Mouse (Mus musculus) intestine, embryonic 14.5 days (tissue): ENCODE measurements around the gene Astn1. TPM values are rescaled to one million over a fixed set of nuclear protein-coding genes. Genes with fewer than 3 reads are reported as not detected.

Experiments
- ATAC-seq: fragments of 200-750 bp; cut with Nextera tagmentation; replicated peaks from 2 replicates; pipeline ENCODE4 v1.8.0; 2017; ENCODE audit warnings: low read depth, moderate number of reproducible peaks, moderate TSS enrichment, moderate library complexity; ENCODE audit not compliant: low FRiP score, low TSS enrichment
- DNase-seq: peaks from one replicate; pipeline ENCODE4 v3.0.0-alpha.2; 2018; ENCODE audit warnings: low spot score
- H3K27ac ChIP-seq: fragments of 300-500 bp; sonication (generic); 2 replicates; pipeline ENCODE4 v1.5.1; 2014; ENCODE audit warnings: low read depth, mild to moderate bottlenecking, control low read depth
- H3K27me3 ChIP-seq: fragments of 300-500 bp; sonication (generic); replicated peaks from 2 replicates; pipeline ENCODE4 v1.6.1; 2014; ENCODE audit warnings: low read length, control low read depth; ENCODE audit not compliant: control insufficient read depth, insufficient read depth
- H3K36me3 ChIP-seq: fragments of 300-500 bp; sonication (generic); 2 replicates; pipeline ENCODE4 v1.6.1; 2014; ENCODE audit warnings: low read length, control low read depth; ENCODE audit not compliant: control insufficient read depth, insufficient read depth
- H3K4me1 ChIP-seq: fragments of 300-500 bp; sonication (generic); replicated peaks from 2 replicates; pipeline ENCODE4 v1.6.1; 2014; ENCODE audit warnings: low read length, control low read depth, mixed read lengths; ENCODE audit not compliant: control insufficient read depth, insufficient read depth
- H3K4me2 ChIP-seq: fragments of 300-500 bp; sonication (generic); 2 replicates; pipeline ENCODE4 v1.6.1; 2014; ENCODE audit warnings: low read length
- H3K4me3 ChIP-seq: fragments of 300-500 bp; sonication (generic); 2 replicates; pipeline ENCODE4 v1.5.1; 2014; ENCODE audit warnings: low read depth, low read length, control low read depth, mixed read lengths
- H3K9ac ChIP-seq: fragments of 300-500 bp; sonication (generic); 2 replicates; pipeline ENCODE4 v1.6.1; 2014; ENCODE audit warnings: mild to moderate bottlenecking, low read length
- H3K9me3 ChIP-seq: fragments of 300-500 bp; sonication (generic); 2 replicates; pipeline ENCODE4 v1.6.1; 2016; ENCODE audit warnings: low read length, control low read depth; ENCODE audit not compliant: control insufficient read depth
- WGBS: fragments of 180-500 bp; shearing (Covaris S2); extraction: QIAGEN DNeasy Blood & Tissue Kit; methylation state at CpG from one replicate; pipeline ENCODE4 v1.1.7; 2014; 5-methylcytosine and 5-hydroxymethylcytosine counted together
- polyA plus RNA-seq: library from polyadenylated mRNA; unstranded; fragments of >200 nt; fragmentation: Nextera tagmentation; extraction: Ambion mirVana; gene quantifications from 2 replicates; pipeline ENCODE4 v1.2.1, GENCODE M21; 2014

Gene Astn1
- polyA plus RNA-seq, 1 experiment from 2014 or later = 2.2 TPM

- Histone ChIP-seq H3K27ac (no peak overlapping the region), H3K4me3 (no peak overlapping the region), H3K4me1 (no peaks in the 10 kb centered on the region), H3K4me2 (no peak overlapping the region), H3K9me3 (no peaks in the 10 kb centered on the region), H3K9ac (no peak overlapping the region), H3K27me3 (no peaks in the 10 kb centered on the region), H3K36me3 (no peaks in the 10 kb centered on the region)
- WGBS = 84% methylated on average over 4 of the region's 4 CpGs
- no peak for DNase-seq
- no peak for ATAC-seq
Observed at GRCm38 (mm10) chr1:158516558-158516957, 154.5 kb downstream of the Astn1 start.

GRCm38 (mm10) chr1:158536195-158536594 is 174.1 kb downstream of the Astn1 start:
- Histone ChIP-seq H3K4me3 (no peak overlapping the region), H3K4me2 (no peak overlapping the region), H3K27me3 (no peaks in the 10 kb centered on the region), H3K27ac (no peak overlapping the region), H3K9me3 (no peaks in the 10 kb centered on the region), H3K36me3 (no peaks in the 10 kb centered on the region), H3K4me1 (no peaks in the 10 kb centered on the region), H3K9ac (no peak overlapping the region)
- WGBS = 69% methylated on average over 3 of the region's 3 CpGs
- no peak for ATAC-seq
- DNase-seq = no peak

DNA sequence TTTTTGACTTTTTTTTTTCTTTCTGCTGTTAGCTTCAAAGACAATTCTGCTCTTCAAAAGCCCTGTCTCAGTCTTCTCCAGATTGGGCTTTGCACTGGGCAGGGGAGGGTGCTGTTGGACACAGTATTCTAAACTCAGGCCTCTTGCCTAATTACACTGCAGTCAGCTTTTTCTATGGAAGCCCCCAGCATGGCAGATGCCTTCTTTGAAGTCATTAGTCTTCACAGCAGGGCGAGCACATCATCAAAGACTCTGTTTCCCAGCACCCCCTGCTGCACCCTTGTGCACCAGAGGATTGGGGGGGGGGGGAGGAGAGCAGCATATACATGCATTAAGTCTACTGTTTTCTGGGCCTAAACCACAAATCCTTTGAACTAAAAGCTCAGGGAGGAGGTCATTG is 174.8 kb downstream of the Astn1 start:
- Histone ChIP-seq H3K4me1 (no peaks in the 10 kb centered on the region), H3K4me2 (no peak overlapping the region), H3K4me3 (no peak overlapping the region), H3K27me3 (no peaks in the 10 kb centered on the region), H3K27ac (no peak overlapping the region), H3K9ac (no peak overlapping the region), H3K9me3 (no peaks in the 10 kb centered on the region), H3K36me3 (no peaks in the 10 kb centered on the region)
- ATAC-seq = no peak
- DNase-seq = no peak
- WGBS = 45% methylated on average over 1 of the region's 1 CpGs

GRCm38 (mm10) chr1:158545095-158545494 is 183.0 kb downstream of the Astn1 start:
- no peaks in the 10 kb centered on the region for H3K27me3 ChIP-seq
- no peaks in the 10 kb centered on the region for H3K4me1 ChIP-seq
- 70% methylated on average over 4 of the region's 4 CpGs for WGBS
- DNase-seq (no peak), ATAC-seq (no peak)
- no peak overlapping the region for H3K27ac ChIP-seq
- no peak overlapping the region for H3K9ac ChIP-seq
- H3K4me2 ChIP-seq = no peak overlapping the region
- no peak overlapping the region for H3K4me3 ChIP-seq
- no peaks in the 10 kb centered on the region for H3K36me3 ChIP-seq
- H3K9me3 ChIP-seq = no peaks in the 10 kb centered on the region

GRCm38 (mm10) chr1:158546513-158546912 is 184.4 kb downstream of the Astn1 start:
- no peaks in the 10 kb centered on the region for H3K27me3 ChIP-seq
- H3K27ac ChIP-seq = no peak overlapping the region
- no peaks in the 10 kb centered on the region for H3K9me3 ChIP-seq
- H3K9ac ChIP-seq = no peak overlapping the region
- H3K4me1 ChIP-seq = no peaks in the 10 kb centered on the region
- H3K4me2 ChIP-seq = no peak overlapping the region
- DNase-seq = no peak
- no peak for ATAC-seq
- 64% methylated on average over 4 of the region's 4 CpGs for WGBS
- H3K36me3 ChIP-seq = no peaks in the 10 kb centered on the region
- H3K4me3 ChIP-seq = no peak overlapping the region

- no peak overlapping the region for H3K4me2 ChIP-seq
- no peak overlapping the region for H3K9ac ChIP-seq
- no peaks in the 10 kb centered on the region for H3K4me1 ChIP-seq
- no peak overlapping the region for H3K4me3 ChIP-seq
- H3K27ac ChIP-seq = no peak overlapping the region
- no peaks in the 10 kb centered on the region for H3K27me3 ChIP-seq
- H3K36me3 ChIP-seq = no peaks in the 10 kb centered on the region
- ATAC-seq (no peak), DNase-seq (no peak)
- H3K9me3 ChIP-seq = no peaks in the 10 kb centered on the region
- 40% methylated on average over 3 of the region's 3 CpGs for WGBS
Observed at GRCm38 (mm10) chr1:158547592-158548211, 185.6 kb downstream of the Astn1 start.

GRCm38 (mm10) chr1:158548319-158548718 is 186.2 kb downstream of the Astn1 start:
- Histone ChIP-seq H3K9me3 (no peaks in the 10 kb centered on the region), H3K4me1 (no peaks in the 10 kb centered on the region), H3K27ac (no peak overlapping the region), H3K4me3 (no peak overlapping the region), H3K9ac (no peak overlapping the region), H3K4me2 (no peak overlapping the region), H3K36me3 (no peaks in the 10 kb centered on the region), H3K27me3 (no peaks in the 10 kb centered on the region)
- ATAC-seq (no peak), DNase-seq (no peak)
- 89% methylated on average over 8 of the region's 8 CpGs for WGBS

- Histone ChIP-seq H3K9me3 (no peaks in the 10 kb centered on the region), H3K27me3 (no peaks in the 10 kb centered on the region), H3K4me1 (no peaks in the 10 kb centered on the region), H3K9ac (no peak overlapping the region), H3K27ac (no peak overlapping the region), H3K4me3 (no peak overlapping the region), H3K4me2 (no peak overlapping the region), H3K36me3 (no peaks in the 10 kb centered on the region)
- DNase-seq (no peak), ATAC-seq (no peak)
- WGBS = 83% methylated on average over 2 of the region's 2 CpGs
Observed at GRCm38 (mm10) chr1:158549616-158550015, 187.5 kb downstream of the Astn1 start.

- 52% methylated on average over 6 of the region's 6 CpGs for WGBS
- Histone ChIP-seq H3K9me3 (no peaks in the 10 kb centered on the region), H3K9ac (no peak overlapping the region), H3K4me2 (no peak overlapping the region), H3K4me3 (no peak overlapping the region), H3K27ac (no peak overlapping the region), H3K27me3 (no peaks in the 10 kb centered on the region), H3K36me3 (no peaks in the 10 kb centered on the region), H3K4me1 (no peaks in the 10 kb centered on the region)
- no peak for ATAC-seq
- no peak for DNase-seq
Observed at GRCm38 (mm10) chr1:158551951-158552350, 189.9 kb downstream of the Astn1 start.
